Mouse (Mus musculus) erythroblast, embryonic 14.5 days (primary cell): ENCODE results near the gene Wdfy2. TPM values are rescaled to one million over a fixed set of nuclear protein-coding genes. Genes with fewer than 3 reads are reported as not detected.

Source experiments
- H3K27me3 ChIP-seq: 2 replicates; pipeline ENCODE4 v1.6.1; 2012; ENCODE audit warnings: inconsistent platforms; ENCODE audit not compliant: control insufficient read depth
- H3K36me3 ChIP-seq: 2 replicates; pipeline ENCODE4 v1.6.1; 2012; ENCODE audit warnings: mild to moderate bottlenecking, inconsistent platforms; ENCODE audit not compliant: control insufficient read depth
- H3K4me1 ChIP-seq: 2 replicates; pipeline ENCODE4 v1.6.1; 2012; ENCODE audit warnings: inconsistent platforms; ENCODE audit not compliant: control insufficient read depth
- H3K4me3 ChIP-seq: replicated peaks from 2 replicates; pipeline ENCODE3; 2012; ENCODE audit warnings: moderate library complexity, mild to moderate bottlenecking, inconsistent platforms
- H3K9me3 ChIP-seq: 2 replicates; pipeline ENCODE4 v1.6.1; 2012; ENCODE audit warnings: low read length, inconsistent platforms, mixed read lengths; ENCODE audit not compliant: control insufficient read depth
- GATA1 ChIP-seq: IDR thresholded peaks from 2 replicates; pipeline ENCODE4 v1.6.1; 2012; ENCODE audit warnings: low read length, inconsistent platforms, mixed read lengths
- TAL1 ChIP-seq: IDR thresholded peaks from 3 replicates; pipeline ENCODE4 v1.6.1; 2012; ENCODE audit warnings: low read length, inconsistent platforms, mixed read lengths
- polyA plus RNA-seq: library from polyadenylated mRNA; stranded (reverse); fragments of >175 nt; gene quantifications from 2 replicates; pipeline ENCODE4 v1.2.3, GENCODE M21; 2012

The Wdfy2 gene
- polyA plus RNA-seq, 1 experiment, result under 0.01 TPM

- no peaks in the 10 kb centered on the region for H3K9me3 ChIP-seq
- TF ChIP-seq GATA1 (no peak), TAL1 (no peak)
Measured at GRCm38 (mm10) chr14:62907888-62908287, 70.4 kb downstream of the Wdfy2 start.

GRCm38 (mm10) chr14:62908550-62908949 is 71.1 kb downstream of the Wdfy2 start:
- H3K4me1 ChIP-seq, result no peaks in the 10 kb centered on the region
- no peak overlapping the region for H3K4me3 ChIP-seq
- no peaks in the 10 kb centered on the region for H3K9me3 ChIP-seq
- TF ChIP-seq TAL1, result no peak
- TF ChIP-seq GATA1, result no peak
- H3K36me3 ChIP-seq, result no peaks in the 10 kb centered on the region
- no peaks in the 10 kb centered on the region for H3K27me3 ChIP-seq

More at GRCm38 (mm10) chr14:62907888-62908287, 70.4 kb downstream of the Wdfy2 start:
- Histone ChIP-seq H3K27me3 (no peaks in the 10 kb centered on the region), H3K4me3 (no peak overlapping the region), H3K36me3 (no peaks in the 10 kb centered on the region), H3K4me1 (no peaks in the 10 kb centered on the region)

- H3K9me3 ChIP-seq, result no peaks in the 10 kb centered on the region
- H3K4me3 ChIP-seq, result no peak overlapping the region
- H3K27me3 ChIP-seq, result no peaks in the 10 kb centered on the region
- H3K4me1 ChIP-seq, result no peaks in the 10 kb centered on the region
- no peaks in the 10 kb centered on the region for H3K36me3 ChIP-seq
- TF ChIP-seq TAL1, result no peak
- TF ChIP-seq GATA1, result no peak
Measured at GRCm38 (mm10) chr14:62910859-62911258, 73.4 kb downstream of the Wdfy2 start.

- Histone ChIP-seq H3K4me3 (no peak overlapping the region), H3K27me3 (no peaks in the 10 kb centered on the region), H3K9me3 (no peaks in the 10 kb centered on the region), H3K4me1 (no peaks in the 10 kb centered on the region), H3K36me3 (no peaks in the 10 kb centered on the region)
- no peak for TF ChIP-seq TAL1
- no peak for TF ChIP-seq GATA1
Measured at GRCm38 (mm10) chr14:62915146-62915685, 77.7 kb downstream of the Wdfy2 start.

- Histone ChIP-seq H3K4me3 (no peak overlapping the region), H3K9me3 (no peaks in the 10 kb centered on the region), H3K27me3 (no peaks in the 10 kb centered on the region), H3K36me3 (no peaks in the 10 kb centered on the region), H3K4me1 (no peaks in the 10 kb centered on the region)
- TF ChIP-seq GATA1, result no peak
- no peak for TF ChIP-seq TAL1
Measured at GRCm38 (mm10) chr14:62916488-62917034, 79.1 kb downstream of the Wdfy2 start.

GRCm38 (mm10) chr14:62921401-62921800 is 83.9 kb downstream of the Wdfy2 start:
- no peak for TF ChIP-seq GATA1
- TF ChIP-seq TAL1, result no peak
- no peaks in the 10 kb centered on the region for H3K27me3 ChIP-seq
- no peaks in the 10 kb centered on the region for H3K4me1 ChIP-seq

GRCm38 (mm10) chr14:62922637-62923036 is 85.2 kb downstream of the Wdfy2 start:
- Histone ChIP-seq H3K9me3 (no peaks in the 10 kb centered on the region), H3K4me1 (no peaks in the 10 kb centered on the region), H3K36me3 (no peaks in the 10 kb centered on the region), H3K4me3 (no peak overlapping the region), H3K27me3 (no peaks in the 10 kb centered on the region)
- TF ChIP-seq TAL1, result no peak
- TF ChIP-seq GATA1, result no peak

More at GRCm38 (mm10) chr14:62921401-62921800, 83.9 kb downstream of the Wdfy2 start:
- H3K4me3 ChIP-seq, result no peak overlapping the region
- H3K9me3 ChIP-seq, result no peaks in the 10 kb centered on the region
- no peaks in the 10 kb centered on the region for H3K36me3 ChIP-seq

GRCm38 (mm10) chr14:62924800-62925199 is 87.3 kb downstream of the Wdfy2 start:
- Histone ChIP-seq H3K4me1 (no peaks in the 10 kb centered on the region), H3K9me3 (no peaks in the 10 kb centered on the region), H3K27me3 (no peaks in the 10 kb centered on the region), H3K4me3 (no peak overlapping the region), H3K36me3 (no peaks in the 10 kb centered on the region)
- TF ChIP-seq TAL1, result no peak
- no peak for TF ChIP-seq GATA1

DNA sequence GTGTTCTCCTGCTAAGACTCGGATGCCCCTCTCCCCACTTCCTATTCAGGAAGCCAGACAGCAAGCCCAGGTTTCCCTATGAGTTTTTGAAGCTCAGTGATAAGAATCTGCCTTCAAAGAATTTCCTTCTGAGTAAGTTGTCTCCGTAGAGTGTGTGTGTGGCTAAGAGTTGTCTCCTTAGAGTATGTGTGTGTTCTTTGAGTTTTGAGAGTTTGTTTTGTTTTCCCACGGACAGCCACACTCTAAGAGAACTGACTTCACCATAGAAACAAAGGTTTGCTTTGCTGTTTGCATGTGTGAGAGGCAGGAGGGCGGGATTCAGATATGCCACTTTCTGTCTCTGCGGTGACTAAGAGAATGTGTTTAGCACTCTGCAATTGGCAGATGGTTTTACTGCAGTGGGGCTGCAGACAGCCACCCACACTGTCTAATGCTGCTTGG is 90.6 kb downstream of the Wdfy2 start:
- TF ChIP-seq TAL1, result no peak
- no peak for TF ChIP-seq GATA1
- H3K4me3 ChIP-seq, result no peak overlapping the region
- H3K27me3 ChIP-seq, result no peaks in the 10 kb centered on the region
- no peaks in the 10 kb centered on the region for H3K9me3 ChIP-seq
- no peaks in the 10 kb centered on the region for H3K4me1 ChIP-seq
- H3K36me3 ChIP-seq, result no peaks in the 10 kb centered on the region

- H3K27me3 ChIP-seq, result no peaks in the 10 kb centered on the region
- H3K4me1 ChIP-seq, result no peaks in the 10 kb centered on the region
- H3K36me3 ChIP-seq, result no peaks in the 10 kb centered on the region
- H3K4me3 ChIP-seq, result no peak overlapping the region
- TF ChIP-seq GATA1 (no peak), TAL1 (no peak)
- H3K9me3 ChIP-seq, result no peaks in the 10 kb centered on the region
Measured at GRCm38 (mm10) chr14:62935361-62935760, 97.9 kb downstream of the Wdfy2 start.
